Mouse (Mus musculus) stomach, postnatal 0 days (tissue): Measurements from ENCODE around the gene Galnt3. TPM values are rescaled to one million over a fixed set of nuclear protein-coding genes. Genes with fewer than 3 reads are reported as not detected.

Experiments
- ATAC-seq: fragments of 200-750 bp; cut with Nextera tagmentation; 2 replicates; pipeline ENCODE4 v1.8.0; 2017; ENCODE audit not compliant: low FRiP score, low TSS enrichment
- DNase-seq: peaks from one replicate; pipeline ENCODE4 v3.0.0-alpha.2; 2016; ENCODE audit warnings: low spot score
- H3K27ac ChIP-seq: fragments of 300-500 bp; sonication (generic); replicated peaks from 2 replicates; pipeline ENCODE4 v1.5.1; 2014; ENCODE audit warnings: mild to moderate bottlenecking, control low read depth
- H3K27me3 ChIP-seq: fragments of 300-500 bp; sonication (generic); 2 replicates; pipeline ENCODE4 v1.6.1; 2014; ENCODE audit warnings: low read length; ENCODE audit not compliant: control insufficient read depth, insufficient read depth
- H3K36me3 ChIP-seq: fragments of 300-500 bp; sonication (generic); 2 replicates; pipeline ENCODE4 v1.6.1; 2014; ENCODE audit warnings: low read length, mixed read lengths; ENCODE audit not compliant: control insufficient read depth, insufficient read depth
- H3K4me1 ChIP-seq: fragments of 300-500 bp; sonication (generic); replicated peaks from 2 replicates; pipeline ENCODE4 v1.6.1; 2014; ENCODE audit warnings: antibody characterized with exemption; ENCODE audit not compliant: control insufficient read depth, insufficient read depth
- H3K4me2 ChIP-seq: fragments of 300-500 bp; sonication (generic); replicated peaks from 2 replicates; pipeline ENCODE4 v1.6.1; 2014; ENCODE audit warnings: low read depth, mild to moderate bottlenecking, control low read depth, moderate library complexity
- H3K4me3 ChIP-seq: fragments of 300-500 bp; sonication (generic); 2 replicates; pipeline ENCODE4 v1.5.1; 2014; ENCODE audit warnings: low read depth, low read length, control low read depth
- H3K9ac ChIP-seq: fragments of 300-500 bp; sonication (generic); 2 replicates; pipeline ENCODE4 v1.6.1; 2014; ENCODE audit warnings: mild to moderate bottlenecking, low read length, control low read depth, mixed read lengths
- H3K9me3 ChIP-seq: fragments of 300-500 bp; sonication (generic); 2 replicates; pipeline ENCODE4 v1.6.1; 2016; ENCODE audit warnings: low read length; ENCODE audit not compliant: control insufficient read depth
- CTCF ChIP-seq: IDR thresholded peaks from 2 replicates; pipeline ENCODE4 v1.5.1; 2016; ENCODE audit warnings: antibody characterized with exemption, low read depth, mild to moderate bottlenecking, moderate library complexity
- EP300 ChIP-seq: optimal IDR thresholded peaks from 2 replicates; pipeline ENCODE3; 2016; ENCODE audit warnings: antibody characterized with exemption
- WGBS: fragments of 180-500 bp; shearing (Covaris S2); extraction: QIAGEN DNeasy Blood & Tissue Kit; methylation state at CpG from one replicate; pipeline ENCODE4 v1.1.7; 2014; 5-methylcytosine and 5-hydroxymethylcytosine counted together
- polyA plus RNA-seq: library from polyadenylated mRNA; unstranded; fragments of >200 nt; fragmentation: Nextera tagmentation; extraction: Ambion mirVana; gene quantifications from 2 replicates; pipeline ENCODE4 v1.2.1, GENCODE M21; 2015

The Galnt3 gene
- polyA plus RNA-seq, 1 experiment from 2014 or later, result 11.3 TPM

DNA sequence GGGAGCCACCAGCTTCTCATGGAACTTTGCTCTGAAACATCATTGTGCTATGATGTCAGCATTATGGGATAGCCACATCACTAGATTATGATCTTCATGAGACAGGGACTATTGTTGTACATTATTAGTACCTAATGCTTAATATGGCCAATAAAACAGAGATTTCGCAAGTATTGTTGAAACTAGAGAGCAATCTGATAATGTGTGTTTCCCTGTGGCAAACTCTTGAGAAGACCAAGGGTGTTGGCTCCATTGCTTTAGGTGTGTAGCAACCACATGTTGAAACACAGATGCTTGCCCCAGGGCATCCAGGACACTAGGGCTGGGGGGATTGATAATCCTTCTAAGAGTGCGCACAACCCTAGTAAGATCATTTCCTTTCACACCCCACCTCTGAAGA lies 44.1 kb downstream of the Galnt3 start:
- no peaks in the 10 kb centered on the region for H3K4me1 ChIP-seq
- H3K4me2 ChIP-seq, result no peak overlapping the region
- DNase-seq (no peak), ATAC-seq (no peak)
- 96% methylated on average over 2 of the region's 2 CpGs for WGBS
- no peaks in the 10 kb centered on the region for H3K36me3 ChIP-seq
- H3K4me3 ChIP-seq, result no peak overlapping the region
- TF ChIP-seq CTCF (no peak), EP300 (no peak)
- no peak overlapping the region for H3K27ac ChIP-seq
- H3K9me3 ChIP-seq, result no peaks in the 10 kb centered on the region
- no peaks in the 10 kb centered on the region for H3K27me3 ChIP-seq
- H3K9ac ChIP-seq, result no peak overlapping the region

DNA sequence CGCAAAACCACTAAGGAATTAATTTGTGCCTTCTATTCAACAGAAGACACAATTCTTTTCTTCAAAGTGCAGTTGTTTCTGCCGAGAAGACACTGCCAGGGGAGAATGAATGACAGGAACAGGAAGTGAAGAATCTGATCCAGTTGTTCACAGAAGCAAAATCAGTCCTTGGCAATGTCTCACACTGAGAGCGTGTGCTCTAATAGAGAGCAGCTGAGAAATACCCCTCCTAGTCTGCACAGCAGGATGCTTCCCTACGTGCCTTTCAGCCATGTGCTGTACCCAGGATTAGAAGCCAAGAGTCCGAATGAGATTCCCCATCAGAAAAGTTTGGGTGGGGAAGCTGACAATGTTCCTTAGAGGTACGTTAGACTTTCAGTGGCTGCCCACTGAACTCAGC lies 55.3 kb downstream of the Galnt3 start:
- 29% methylated on average over 6 of the region's 6 CpGs for WGBS
- H3K27ac ChIP-seq, result no peak overlapping the region
- DNase-seq (no peak), ATAC-seq (no peak)
- H3K9ac ChIP-seq, result no peak overlapping the region
- H3K27me3 ChIP-seq, result no peaks in the 10 kb centered on the region
- no peak for TF ChIP-seq CTCF
- no peak for TF ChIP-seq EP300
- no peaks in the 10 kb centered on the region for H3K9me3 ChIP-seq
- no peaks in the 10 kb centered on the region for H3K36me3 ChIP-seq
- no peak overlapping the region for H3K4me2 ChIP-seq
- no peaks in the 10 kb centered on the region for H3K4me1 ChIP-seq
- H3K4me3 ChIP-seq, result no peak overlapping the region

DNA sequence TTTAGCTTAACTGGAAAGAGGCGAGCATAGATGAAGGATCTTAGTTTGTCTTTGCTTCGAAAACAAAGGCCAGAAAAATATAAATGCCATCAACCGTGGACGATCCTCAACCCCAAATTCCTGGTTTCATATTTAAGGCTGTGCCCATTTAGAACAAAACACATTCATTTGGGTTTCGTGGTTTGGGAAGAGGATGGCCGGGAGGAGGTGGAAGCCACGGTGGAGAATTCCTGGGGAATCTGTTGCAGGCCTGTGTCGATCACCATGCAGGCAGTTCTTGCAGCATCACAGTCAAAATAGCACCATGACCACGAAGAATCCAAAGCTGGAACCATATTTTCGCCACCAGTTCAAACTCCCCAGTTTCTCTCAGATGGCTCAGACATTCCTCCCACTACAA lies 61.5 kb downstream of the Galnt3 start:
- TF ChIP-seq CTCF, result no peak
- no peak for TF ChIP-seq EP300
- Histone ChIP-seq H3K27ac (no peak overlapping the region), H3K9me3 (no peaks in the 10 kb centered on the region), H3K9ac (no peak overlapping the region), H3K27me3 (no peaks in the 10 kb centered on the region), H3K36me3 (no peaks in the 10 kb centered on the region), H3K4me3 (no peak overlapping the region), H3K4me2 (no peak overlapping the region), H3K4me1 (no peaks in the 10 kb centered on the region)
- no peak for ATAC-seq
- no peak for DNase-seq
- WGBS, result 83% methylated on average over 10 of the region's 10 CpGs

DNA sequence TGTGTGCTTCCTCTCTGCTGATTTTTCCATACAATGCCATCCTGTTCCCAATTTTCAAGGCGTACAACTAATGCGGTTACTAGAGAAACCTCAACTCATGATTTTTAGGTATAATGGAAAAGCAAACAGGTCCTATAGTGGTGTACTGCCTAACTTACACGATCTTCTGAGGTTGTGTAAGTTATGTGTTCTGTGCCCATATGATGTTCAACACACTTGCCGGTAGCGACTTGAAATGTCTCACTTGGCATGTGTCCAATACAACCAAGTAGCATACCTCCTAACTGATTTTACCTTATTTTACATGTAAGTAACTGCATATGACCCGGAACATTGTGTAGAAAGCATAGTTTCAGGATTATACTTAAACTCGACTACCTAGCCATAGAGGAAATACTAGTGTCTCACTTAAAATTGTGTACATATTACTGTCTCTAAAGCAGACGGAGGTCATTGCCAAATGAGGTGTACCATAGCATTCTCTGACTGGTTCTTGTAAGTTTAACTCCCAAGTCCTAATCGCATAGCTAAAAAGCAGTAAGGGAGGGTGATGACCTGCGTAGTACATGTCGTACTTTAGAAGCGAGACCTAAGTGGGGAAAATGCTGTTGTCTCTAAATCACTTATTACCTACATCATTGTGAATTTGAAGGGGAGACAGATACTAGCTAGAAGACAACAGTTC lies 80.2 kb downstream of the Galnt3 start:
- Histone ChIP-seq H3K27ac (no peak overlapping the region), H3K9ac (no peak overlapping the region), H3K27me3 (no peaks in the 10 kb centered on the region), H3K4me1 (no peaks in the 10 kb centered on the region), H3K4me2 (no peak overlapping the region), H3K36me3 (no peaks in the 10 kb centered on the region), H3K4me3 (no peak overlapping the region), H3K9me3 (no peaks in the 10 kb centered on the region)
- TF ChIP-seq CTCF (no peak), EP300 (no peak)
- WGBS, result 92% methylated on average over 12 of the region's 12 CpGs
- no peak for ATAC-seq
- DNase-seq, result no peak

DNA sequence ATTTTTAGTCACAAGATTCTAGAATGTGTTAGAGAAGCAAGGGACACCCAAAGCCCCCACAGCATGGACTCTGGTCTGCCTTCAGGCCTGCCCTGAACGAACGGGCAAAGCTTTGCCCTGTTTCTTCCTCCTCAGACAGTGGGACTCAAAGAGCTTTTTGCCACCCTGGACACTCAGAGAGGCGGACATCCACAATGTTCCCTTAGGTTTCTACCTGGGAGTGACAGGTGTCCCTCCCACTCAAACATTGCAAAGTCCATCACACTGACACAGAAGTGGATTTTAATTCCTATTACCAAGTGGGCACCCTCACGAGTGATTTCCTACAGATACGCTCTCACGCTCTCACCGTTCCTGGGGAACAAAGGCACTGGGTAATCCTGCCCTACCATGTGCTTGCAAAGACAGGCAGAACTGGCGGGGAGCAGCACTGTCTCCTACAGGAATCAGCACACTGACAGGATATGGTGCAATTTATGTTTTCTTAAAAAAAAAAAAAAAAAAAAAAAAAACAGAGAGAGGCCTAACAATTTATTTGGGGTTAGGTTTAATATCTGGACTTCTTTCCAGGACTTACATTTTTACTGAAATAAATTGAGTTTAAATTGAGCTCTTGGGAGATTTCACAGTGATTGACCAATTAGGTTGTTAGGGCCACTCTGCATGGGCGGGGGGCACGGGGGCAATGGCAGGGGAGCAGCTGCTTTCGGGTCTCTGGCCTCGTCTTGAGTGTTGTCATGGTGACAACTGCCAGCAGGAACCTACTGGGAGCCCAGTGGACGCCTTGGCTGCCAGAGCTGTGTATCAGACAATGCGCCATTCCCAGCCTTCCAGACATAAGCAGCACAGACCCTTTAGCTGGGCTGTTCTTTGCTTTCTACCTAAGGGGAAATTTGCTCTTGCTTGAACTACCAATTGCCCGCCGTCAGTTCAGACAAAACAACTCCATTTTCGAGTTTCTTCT lies 81.1 kb downstream of the Galnt3 start:
- no peak overlapping the region for H3K4me2 ChIP-seq
- H3K4me3 ChIP-seq, result no peak overlapping the region
- no peak overlapping the region for H3K27ac ChIP-seq
- 72% methylated on average over 17 of the region's 17 CpGs for WGBS
- H3K9ac ChIP-seq, result no peak overlapping the region
- TF ChIP-seq CTCF (no peak), EP300 (no peak)
- DNase-seq (no peak), ATAC-seq (no peak)
- H3K27me3 ChIP-seq, result no peaks in the 10 kb centered on the region
- no peaks in the 10 kb centered on the region for H3K9me3 ChIP-seq
- no peaks in the 10 kb centered on the region for H3K4me1 ChIP-seq
- no peaks in the 10 kb centered on the region for H3K36me3 ChIP-seq
